Mouse (Mus musculus) megakaryocyte, embryonic 14.5 days (primary cell): Measurements from ENCODE around the gene Abca14.

ENCODE experiments used
- FLI1 ChIP-seq: IDR thresholded peaks from 2 replicates; pipeline ENCODE4 v1.6.1; 2012; ENCODE audit warnings: low read length, inconsistent platforms, mixed read lengths
- GATA1 ChIP-seq: IDR thresholded peaks from 3 replicates; pipeline ENCODE4 v1.6.1; 2012; ENCODE audit warnings: mixed read lengths, low read length, inconsistent platforms, borderline replicate concordance

DNA sequence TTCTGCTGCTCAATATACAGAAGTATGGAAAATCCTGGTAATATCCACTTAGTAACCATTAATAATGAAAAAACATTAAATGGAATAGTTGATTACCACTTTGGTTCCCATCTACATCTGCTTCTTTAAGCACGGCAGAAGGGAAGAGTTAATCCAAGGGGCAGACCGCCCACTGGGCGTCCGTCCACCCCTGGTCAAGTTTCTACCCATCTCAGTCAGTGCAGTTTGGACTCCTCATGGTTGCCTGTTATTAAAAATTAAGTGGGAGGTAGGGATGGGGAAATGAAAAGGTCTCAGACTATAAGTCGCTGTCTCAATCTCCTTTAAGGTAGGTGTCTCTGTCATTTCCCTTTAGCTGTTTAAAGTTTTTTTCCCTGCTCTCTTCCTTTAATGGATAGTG is 14.8 kb upstream of the Abca14 start:
- TF ChIP-seq GATA1 (no peak), FLI1 (no peak)
